Mouse (Mus musculus) spleen, adult 12 weeks (tissue): ENCODE data around the gene Ikzf1.

ENCODE experiments used
- DNase-seq: peaks from one replicate; pipeline ENCODE4 v3.0.0; 2022; ENCODE audit warnings: low spot score

Ikzf1 gene

DNA sequence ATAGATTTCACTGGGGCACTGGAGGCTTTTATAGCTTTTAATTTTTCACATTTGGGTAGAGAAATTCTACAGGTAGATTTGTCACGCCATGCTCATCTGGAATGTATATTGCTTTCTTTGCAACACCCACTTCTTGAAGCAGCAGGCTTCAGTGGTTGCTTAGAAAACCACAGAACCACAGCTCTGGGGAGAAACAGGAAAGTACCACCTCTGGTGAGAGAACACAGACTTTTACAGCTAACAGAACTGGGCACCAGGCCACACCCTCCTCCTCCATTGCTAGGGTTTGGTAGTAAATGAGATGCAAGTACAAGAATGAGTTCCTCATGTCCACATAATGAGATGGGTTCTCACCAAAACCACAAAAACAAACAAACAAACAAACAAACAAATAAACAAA is 81.3 kb downstream of the Ikzf1 start:
- no peak for DNase-seq

DNA sequence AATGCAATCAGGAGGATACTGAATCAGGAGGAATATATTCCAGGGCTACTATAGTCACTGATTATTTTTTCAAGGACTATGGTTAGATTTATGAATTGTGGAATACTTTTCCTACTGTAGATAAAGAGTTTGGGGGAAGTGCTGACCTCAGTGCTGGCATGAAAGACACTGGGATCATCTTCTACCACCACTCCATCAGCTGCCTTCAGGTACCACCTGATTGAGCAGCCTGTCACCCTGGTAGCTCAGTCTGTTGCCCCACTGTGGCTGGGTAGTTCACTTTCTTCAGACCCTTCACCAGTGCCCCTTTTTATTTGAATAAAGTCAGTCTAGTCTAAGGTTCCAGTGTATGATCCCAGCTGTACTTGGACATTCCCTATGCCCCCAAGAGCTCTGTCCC is 81.9 kb downstream of the Ikzf1 start:
- DNase-seq: no peak

DNA sequence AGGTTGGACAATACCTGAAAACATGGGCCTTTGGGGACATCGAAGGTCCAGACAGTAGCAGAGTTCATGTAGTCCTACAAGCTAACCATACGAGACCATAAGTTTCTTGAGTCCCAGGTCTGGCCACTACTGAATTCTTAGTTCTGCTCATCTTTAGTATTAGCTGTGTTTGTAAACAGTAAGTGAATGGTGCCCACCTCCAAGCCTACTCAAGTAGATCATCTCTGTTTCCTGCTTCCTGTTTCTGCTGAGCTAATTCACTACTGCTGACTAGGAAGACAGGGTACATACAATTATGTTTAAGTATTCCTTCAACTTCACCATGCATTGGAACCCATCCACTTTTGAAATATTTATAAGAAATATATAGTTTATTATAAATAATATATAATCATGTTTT is 83.3 kb downstream of the Ikzf1 start:
- no peak for DNase-seq

DNA sequence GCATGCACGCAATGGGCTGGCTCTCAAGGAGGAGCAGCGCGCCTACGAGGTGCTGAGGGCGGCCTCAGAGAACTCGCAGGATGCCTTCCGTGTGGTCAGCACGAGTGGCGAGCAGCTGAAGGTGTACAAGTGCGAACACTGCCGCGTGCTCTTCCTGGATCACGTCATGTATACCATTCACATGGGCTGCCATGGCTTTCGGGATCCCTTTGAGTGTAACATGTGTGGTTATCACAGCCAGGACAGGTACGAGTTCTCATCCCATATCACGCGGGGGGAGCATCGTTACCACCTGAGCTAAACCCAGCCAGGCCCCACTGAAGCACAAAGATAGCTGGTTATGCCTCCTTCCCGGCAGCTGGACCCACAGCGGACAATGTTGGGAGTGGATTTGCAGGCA is 84.5 kb downstream of the Ikzf1 start:
- DNase-seq: no peak

DNA sequence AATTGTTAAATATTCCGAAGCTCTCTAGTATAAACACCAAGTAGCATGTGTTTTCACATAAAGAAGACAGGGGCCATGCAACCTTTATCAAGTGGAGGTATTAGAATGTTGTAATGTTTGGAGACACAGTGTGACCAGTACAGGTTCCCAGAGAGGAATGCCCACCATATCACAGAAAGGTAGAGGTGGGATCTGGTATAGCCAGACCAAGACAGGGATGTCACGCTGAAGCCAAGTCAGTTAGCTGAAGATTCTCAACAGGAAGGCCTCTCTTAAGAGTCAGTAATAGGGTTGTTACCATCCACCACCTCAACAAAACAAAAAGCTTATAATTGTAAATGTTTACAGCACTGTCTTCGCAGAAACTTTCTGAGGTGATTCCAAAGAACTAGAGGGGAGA is 85.9 kb downstream of the Ikzf1 start:
- no peak for DNase-seq

DNA sequence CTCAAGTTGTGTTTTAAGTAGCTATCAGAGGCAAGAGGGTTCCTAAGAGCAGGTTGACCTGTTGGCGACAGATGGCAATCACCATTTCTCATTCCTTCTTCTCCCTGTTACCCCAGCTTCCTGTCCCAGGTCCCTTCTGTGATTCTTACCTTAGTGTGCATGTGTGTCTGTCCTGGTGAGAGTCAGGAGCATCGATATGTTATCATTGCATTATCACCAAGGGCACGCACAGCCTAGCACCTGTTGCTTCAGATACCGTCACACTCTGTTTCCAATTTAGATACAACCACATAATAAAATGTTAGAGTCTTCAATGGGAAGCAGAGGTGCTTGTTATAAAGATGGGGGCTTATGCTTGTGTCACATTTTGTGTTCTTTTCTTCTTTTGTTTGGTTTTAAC is 87.4 kb downstream of the Ikzf1 start:
- DNase-seq: no peak

DNA sequence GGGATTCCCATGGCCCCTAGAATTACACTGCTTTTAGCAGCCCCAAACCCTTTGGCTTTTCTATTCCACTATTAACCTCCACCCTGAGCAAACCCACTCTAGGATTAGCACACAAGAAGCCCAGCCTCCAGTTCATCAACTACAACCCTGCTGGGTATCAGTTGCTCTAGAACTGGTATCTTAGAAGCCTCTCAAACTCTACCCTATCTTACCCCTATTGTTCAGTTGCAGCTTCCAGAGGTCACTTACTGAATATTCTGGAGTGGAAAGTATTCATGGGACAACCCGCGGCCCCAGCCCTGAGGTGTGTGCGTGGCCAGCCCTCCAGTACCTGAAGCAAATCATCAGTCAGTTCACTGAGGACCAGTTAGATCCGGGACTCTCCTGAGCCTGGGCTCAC is 89.6 kb downstream of the Ikzf1 start:
- DNase-seq: no peak

DNA sequence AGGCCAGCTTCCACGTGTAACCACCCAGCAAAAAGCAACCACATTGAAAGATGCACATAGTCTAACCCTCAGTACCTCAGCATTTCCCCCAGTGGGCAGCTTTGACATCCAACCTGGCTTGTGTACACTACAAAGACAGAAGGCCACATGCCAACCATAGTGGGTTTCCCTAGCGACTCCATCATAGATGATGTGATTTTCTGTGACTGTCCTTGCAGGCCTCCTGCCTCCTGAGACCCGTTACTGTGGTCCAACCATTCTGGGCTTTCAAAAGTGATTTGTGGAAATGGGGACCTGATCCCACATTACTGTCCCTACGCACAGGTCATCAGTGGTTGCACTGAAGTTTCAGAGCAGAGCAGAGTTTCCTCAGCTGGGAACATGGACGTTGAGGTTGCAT is 90.1 kb downstream of the Ikzf1 start:
- no peak for DNase-seq

DNA sequence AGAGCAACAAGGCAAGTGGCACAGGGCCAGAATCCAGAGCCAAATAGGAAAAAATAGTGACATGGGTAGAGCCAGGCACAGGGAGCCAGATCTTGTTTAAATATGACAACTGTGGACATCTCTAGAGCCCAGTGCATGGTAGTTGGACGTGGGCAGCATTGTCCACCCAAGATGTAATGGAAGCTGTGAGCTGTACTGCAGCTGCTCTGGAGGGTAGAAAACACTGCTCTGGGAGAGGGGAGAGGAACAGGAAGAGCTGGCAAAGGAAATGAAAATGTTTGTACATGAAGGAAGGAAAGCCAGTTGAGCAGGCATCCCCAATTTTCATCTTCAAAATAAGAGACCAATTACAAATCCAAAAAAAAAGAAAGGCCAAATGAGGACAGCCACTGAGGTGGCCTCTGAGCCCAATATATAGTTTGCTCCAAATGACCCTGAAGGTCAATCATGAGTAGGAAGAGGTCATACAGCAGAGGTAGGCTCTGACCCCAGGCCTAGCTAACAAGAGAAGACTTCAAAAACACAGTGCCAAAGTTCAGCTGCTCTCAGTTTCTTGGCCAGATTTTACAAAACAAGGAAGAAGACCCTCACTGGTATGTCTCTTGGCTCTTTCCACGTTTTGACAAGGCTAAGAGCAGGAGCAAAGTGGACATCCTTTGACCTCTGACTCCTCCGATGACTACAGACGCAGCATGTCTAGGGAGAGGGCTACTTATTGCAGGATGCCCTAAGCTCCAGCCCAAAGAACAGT is 91.4 kb downstream of the Ikzf1 start:
- no peak for DNase-seq

DNA sequence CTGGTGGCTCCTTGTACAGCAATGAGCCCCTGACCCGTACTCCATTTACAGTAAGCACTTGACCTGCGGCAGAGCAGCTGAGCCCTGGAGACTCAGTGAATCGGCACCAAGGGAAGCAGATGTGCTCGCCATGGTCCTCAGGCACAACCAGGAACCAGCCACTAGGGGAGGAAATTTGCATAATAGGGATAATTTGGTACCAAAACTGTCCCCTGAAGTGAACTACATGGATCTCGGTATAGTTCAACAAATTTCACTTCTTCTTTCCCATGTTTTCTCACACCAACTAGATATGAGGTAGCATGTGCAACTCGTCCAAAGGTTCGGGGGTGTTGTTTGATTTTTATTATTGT is 92.0 kb downstream of the Ikzf1 start:
- DNase-seq: no peak

DNA sequence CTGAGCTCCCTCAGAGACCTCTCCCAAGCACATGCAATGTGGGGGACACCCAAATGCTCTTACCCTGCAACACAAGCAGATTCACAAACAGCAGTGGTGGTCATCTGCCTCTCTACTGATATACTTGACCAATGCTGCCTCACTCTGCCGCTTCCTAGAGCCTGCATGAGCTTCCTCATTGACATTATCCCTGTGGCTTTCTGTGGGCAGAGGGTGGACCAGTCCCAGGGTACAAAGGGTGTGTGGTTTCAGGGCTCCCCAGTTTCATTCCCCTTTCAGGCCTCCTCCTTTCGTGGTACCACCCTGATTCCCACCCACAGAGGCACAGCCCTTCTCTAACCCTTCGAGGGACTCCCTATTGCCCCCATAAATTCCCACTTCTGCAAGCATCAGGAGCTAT is 92.4 kb downstream of the Ikzf1 start:
- no peak for DNase-seq

DNA sequence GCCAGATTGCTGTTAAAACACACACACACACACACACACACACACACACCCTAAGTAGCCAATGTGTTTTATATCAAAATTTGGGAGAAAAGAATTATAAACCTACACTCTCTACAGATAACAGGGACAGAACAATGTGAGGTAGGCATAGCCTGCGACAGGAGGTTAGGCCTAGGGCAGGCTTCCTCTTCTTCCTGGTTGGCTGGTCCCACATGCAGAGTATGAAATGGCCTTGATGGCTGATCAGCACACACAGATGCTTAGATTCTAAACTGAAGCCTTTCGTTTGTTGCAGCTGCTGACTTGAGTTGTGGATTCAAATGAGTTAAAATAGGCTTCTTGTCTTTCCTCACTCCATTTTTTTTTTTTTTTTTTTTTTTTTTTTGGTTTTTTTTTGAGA is 93.0 kb downstream of the Ikzf1 start:
- no peak for DNase-seq

DNA sequence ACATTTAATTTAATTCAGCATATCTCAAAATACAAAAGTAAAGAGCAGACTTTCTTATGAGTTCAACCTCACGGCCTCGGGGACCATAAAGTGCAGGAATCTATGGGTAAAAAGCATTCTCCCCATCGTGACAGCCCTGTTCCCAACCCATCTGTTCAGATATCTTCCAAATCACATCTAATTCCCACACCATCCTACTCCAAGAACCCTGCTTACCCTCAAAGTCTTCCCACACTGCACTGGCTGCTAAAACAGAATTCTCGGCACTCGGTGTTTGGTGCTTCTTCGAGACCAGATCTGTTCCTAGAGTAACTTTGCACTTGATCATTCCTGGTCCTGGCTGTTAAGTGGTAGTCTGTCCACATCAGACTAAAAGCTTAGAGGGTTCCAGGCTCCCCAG is 93.5 kb downstream of the Ikzf1 start:
- DNase-seq: no peak

DNA sequence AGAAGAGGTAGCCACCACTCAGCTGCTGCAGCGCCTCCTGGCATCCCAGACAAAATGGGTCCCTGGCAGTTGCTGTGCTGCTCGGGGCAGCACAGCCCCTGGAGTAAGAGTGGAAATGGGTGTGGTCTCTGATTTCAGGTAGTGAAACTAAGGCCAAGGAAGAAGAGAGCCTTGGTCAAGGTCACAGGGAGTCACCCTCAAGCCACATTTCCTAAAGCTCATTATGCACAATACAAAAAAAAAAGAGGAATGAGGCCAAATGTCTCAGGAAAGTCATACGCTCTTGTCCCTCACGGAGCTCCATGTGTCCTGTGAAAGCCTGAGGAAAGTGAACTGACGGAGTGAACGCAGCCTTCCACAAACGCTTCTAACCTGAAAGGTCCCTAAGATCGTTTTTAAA is 96.9 kb downstream of the Ikzf1 start:
- DNase-seq: no peak

DNA sequence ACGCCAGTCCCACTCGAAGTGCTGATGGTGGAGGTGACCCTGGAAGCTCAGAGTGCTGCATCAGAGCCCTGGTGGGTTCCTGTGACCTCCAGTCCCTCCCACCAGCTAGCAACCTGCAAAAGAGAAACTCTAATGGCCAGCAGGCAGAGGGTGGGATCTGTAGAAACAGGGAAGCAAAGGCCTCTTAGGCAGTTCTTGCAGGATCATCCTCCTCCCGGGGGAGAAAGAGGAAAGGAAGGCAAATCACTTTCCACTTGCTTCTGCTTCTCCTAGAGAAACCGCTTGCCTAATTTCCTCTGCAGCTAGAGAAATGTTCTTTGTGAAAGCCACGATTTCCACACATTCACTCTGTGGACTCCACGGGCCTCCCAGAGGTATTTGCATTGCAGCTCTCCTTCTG is 100.7 kb downstream of the Ikzf1 start:
- no peak for DNase-seq

DNA sequence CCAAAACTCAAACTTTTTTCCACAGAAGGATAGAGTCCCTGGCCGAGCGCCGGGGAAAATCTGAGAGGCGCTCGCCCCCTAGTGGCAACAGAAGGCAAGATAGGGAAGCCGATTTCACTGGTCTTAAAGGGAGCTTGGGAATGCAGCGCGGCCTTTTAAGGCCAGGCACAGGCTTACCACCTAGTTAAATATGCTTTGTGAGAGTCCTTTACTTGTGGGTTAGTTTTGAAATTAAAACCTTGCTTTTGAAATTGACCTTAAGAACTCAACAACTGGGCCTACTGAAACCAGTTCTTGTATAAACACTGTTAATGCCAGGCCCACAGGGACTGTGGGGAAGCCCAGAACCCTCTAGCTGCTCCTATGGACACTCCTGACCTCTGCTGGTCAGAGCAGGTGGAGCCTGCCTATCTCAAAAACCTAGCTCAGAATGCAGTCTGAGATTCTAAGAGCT is 103.7 kb downstream of the Ikzf1 start:
- DNase-seq: peak; percentile 68

DNA sequence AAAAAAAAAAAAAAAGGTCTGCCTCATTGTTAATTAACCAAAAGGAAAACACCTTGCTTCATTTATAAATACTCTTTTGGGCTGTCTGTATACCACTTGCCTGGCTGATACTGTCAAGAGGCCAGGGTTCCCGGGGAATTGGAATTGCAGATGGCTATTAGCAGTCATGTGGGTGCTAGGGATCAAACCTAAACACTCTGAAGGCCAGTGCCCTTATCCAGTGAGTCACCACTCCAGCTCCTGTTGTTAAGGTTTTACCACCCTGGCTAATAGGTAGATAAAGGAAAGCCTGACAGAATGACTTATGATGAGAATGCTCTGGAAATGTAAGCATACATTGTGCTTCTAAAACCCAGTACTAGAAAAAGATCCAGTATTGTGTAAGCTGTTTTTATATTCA is 109.8 kb downstream of the Ikzf1 start:
- no peak for DNase-seq

DNA sequence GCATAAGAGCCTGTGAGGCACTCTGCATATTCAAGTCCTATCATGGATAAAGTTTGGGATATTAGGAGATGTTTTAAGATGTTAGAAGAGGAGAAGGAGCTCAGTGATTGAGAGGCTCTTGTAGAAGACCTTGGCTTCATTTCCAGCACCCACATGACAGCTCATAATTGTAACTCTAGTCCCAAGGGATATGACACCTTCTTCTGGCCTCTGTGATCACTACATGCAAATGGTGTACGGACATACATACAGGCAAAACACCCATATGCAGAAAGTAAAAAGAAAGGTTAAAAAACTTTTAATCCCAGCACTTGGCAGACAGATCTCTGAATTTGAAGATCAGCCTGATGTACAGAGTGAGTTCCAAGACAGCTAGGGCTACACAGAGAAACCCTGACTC is 113.9 kb downstream of the Ikzf1 start:
- DNase-seq: no peak

DNA sequence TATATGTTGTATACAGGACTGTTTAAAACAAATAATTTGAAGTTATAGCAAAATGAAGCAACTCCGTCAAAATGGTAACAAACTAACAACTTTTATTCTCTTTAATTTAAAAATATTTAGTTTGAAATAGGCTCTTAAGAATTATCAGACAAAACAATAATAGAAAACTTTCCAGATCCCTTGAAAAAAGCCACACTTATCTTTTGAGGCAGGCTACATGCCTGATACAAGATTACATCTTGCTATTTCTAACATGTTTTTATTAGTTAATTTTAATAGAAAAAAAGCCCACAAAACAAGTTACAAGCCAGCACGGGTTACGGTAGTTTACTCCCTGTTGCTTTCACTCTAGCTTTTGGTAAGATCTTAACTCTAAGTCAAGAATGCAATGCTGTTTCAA is 115.5 kb downstream of the Ikzf1 start:
- DNase-seq: no peak

DNA sequence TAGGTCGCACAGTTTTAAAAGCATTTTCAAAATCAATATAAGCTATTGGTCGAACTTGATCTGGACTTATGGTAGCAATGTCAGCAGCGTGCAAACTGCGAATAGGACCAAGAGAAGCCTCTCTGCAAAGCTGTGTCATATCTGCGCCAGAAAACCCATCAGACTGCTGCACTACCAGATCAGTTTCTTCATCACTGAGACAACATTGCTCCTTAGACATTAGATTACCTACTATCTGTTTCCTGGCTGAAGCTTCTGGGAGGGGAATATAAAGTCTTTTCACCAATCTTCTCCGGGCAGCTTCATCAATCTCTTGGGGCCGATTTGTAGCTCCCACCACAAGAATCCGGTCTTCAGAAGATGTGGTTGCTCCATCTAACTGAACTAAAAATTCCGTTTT is 116.3 kb downstream of the Ikzf1 start:
- DNase-seq: no peak

DNA sequence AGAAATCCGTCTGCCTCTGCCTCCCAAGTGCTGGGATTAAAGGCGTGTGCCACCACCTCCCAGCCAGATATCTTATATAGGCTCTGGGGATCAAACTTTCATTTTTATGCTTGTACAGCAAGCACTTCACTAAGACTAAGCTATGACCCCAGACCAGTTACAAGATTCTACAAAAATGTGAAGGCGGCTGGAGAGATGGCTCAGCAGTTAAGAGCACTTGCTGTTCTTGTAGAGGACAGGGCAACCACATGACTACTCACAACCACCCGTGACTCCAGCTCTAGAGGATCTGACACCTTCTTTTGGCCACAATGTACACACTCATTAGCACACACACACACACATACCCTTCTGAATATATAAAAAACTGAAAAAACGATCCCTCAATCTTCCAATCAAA is 119.6 kb downstream of the Ikzf1 start:
- DNase-seq: no peak

DNA sequence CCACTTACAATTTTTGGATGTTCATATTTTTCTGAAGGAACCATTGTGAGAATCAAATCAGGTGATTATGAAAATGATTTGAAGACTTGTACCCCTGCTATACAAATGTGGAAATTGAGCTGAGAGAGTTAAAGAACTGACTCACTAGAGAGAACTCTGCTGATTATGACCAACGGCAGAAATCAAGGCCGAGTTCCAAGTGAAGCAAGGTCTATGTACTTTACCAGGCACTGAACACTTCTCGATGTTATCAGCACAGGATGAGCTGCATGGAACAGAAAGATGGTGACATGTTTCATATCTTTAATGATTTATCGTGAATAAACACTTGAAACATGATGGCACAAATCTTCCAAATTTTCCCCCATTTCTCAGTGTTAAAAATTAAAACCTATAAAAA is 121.1 kb downstream of the Ikzf1 start:
- no peak for DNase-seq

DNA sequence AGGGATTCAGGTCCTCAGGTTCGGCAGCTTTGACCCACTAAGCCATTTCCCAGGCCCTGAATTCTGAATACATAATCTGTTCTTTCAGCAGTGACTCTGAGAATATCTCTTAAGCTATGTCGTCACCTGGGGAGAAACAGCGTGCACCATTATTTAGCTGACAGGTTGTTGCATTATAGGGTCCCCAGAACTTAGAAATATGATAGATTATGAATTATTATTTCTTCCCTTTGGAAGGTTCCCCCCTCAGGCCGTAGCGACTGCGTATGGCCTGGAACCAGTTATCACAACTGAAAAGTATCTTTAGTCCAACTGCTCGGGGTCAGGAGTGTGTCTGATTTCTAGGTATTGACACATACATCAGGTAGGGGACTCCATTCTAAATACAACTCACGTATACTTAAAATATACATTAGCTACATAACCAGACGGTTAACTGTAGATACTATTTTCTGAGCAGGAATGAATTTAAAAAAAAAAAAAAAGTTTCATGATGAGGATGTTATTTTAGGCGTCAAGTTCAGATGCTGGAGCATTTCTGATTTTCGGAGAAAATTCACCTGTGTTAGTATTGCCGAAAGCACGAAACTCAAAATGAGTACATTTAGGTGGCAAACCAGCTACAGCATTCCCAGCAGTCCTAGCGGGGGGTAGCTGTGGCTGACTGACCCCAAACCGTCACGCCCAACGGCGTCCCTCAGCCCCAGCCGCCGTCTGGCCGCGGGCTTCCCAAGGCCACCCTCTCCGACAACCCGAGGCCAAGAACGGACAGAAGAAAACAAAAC is 123.4 kb downstream of the Ikzf1 start:
- no peak for DNase-seq

DNA sequence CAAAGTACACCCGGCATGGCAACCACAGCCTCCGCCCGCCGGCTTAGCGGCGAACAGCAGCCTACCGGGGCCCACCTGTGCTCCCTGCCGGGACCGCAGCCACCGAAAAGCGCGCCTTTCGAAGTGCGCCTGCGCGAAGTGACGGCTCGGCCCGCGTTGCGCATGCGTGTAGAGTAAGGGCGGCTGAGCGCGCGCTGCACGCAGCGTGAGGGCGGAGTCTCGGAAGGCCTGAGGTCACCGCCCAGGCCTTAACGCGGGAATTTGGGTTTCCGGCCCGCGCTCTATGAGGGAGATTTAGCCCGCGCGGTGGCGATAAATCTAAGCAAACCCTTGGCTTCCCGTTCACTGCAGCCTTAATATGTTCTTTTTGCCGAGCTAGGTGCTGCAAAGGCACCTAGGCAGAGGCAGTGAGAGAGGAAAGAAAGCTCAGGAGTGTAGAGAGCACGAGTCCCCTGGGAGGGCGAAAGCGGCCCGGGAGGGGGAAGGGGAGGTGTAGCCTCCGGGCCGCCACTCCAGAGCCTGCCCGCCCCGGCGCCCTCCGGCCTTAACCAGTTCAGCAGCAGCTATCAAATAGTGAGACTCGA is 124.1 kb downstream of the Ikzf1 start, which contains the start of gene Fignl1:
Gene Fignl1 (minus strand): TSS at position 143 of the 584 bp plus-strand sequence.
- peak; percentile 97 for DNase-seq
